Mouse (Mus musculus) cerebellum, adult (tissue): ENCODE results near the gene Fbxl5.
A peak's percentile ranks its signal among the peaks of the same experiment; 100 is the strongest.

ENCODE experiments used
- ATAC-seq: cut with Nextera tagmentation; 2 replicates; pipeline ENCODE4 v1.9.2; 2017; ENCODE audit warnings: mild to moderate bottlenecking, moderate library complexity, mixed read lengths; ENCODE audit not compliant: insufficient number of reproducible peaks, low FRiP score, low TSS enrichment

Fbxl5 gene

GRCm38 (mm10) chr5:43821538-43821937 is at the start of gene Fbxl5:
TSS of gene Fbxl5 (minus strand) at chr5:43821638.
- no peak for ATAC-seq

GRCm38 (mm10) chr5:43868711-43869600 is 47.5 kb upstream of the Fbxl5 start:
- ATAC-seq = peak; percentile 58; the same call in 1 of the 2 replicates

DNA sequence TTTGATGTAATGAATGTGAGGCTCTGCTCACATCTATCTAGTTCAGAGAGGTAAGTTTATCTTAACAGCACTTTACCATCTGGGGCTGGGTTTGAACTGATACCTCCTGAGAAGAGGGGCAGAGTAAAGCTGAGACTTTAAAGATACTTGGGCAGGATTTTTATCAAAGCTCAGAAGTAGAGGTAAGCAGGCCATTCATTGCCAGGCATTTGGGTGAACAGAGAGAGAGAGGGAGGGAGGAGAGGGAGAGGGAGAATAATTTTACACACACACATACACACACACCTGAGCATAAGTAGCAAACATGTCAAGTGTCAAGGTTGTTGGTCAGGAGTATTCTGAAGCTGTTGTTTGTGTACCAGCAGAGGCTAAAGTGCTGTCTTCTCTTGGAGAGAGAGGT is 46.8 kb upstream of the Fbxl5 start, which contains the start of gene Cd38:
Gene Cd38, plus strand, starts transcription at position 301 of the 400 bp plus-strand sequence.
- ATAC-seq = peak; percentile 45

DNA sequence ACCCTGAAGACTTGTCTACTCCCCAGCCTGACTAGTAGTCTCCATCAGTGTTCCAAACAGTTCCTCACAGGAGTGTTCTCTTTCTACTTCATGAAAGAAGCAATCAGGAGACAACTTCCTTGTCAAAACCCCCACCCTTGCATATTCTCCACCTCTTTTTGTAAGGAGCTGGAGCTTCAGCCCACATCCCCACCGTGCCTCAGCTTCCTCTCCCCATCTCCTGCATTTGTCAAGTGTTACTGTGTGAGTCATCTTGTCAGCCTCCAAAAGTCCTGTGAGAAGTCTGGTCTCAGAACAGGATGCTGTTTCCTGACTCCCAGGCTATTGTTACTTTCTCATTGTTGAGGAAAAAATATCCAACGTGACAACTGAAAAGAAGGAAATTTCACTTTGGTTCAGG is 43.9 kb upstream of the Fbxl5 start:
- ATAC-seq = no peak

- no peak for ATAC-seq
Observed at GRCm38 (mm10) chr5:43863642-43864041, 42.2 kb upstream of the Fbxl5 start.

DNA sequence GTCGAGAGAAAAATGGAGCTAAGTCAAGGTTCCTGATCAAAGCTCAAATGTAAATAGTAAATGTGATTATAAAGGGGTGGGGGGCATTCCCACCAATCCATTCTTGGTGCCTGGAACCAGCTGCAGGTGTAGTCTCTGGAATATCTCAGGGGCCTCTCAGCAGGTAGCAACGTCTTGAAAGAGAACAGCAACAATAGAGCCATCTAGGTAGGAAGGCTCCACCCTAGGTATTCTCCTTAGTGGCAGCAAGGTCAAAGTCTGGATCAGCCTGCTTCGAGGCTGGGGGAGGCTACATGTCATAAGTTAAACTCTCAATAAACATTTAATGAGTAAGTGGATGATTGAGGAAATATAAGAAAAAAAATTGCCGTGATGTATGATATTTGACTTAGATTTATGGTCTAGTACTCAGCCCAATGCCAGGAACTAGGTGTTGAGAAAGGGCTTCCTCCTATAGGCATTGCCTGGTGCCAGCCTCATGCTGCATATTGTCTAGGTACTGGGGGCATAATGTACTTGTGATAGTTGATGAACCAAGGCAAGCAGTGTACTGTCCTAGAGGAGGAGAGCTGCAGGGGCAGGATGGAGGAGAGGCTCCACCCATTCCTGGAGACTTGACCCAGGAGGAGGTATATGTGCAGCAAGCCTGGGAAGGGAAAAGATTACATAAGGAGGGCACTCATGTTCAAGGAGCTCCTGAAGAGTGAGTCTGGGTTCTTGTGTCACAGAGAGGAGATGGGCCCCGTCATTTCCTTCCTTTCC is 39.4 kb upstream of the Fbxl5 start:
- ATAC-seq = no peak

DNA sequence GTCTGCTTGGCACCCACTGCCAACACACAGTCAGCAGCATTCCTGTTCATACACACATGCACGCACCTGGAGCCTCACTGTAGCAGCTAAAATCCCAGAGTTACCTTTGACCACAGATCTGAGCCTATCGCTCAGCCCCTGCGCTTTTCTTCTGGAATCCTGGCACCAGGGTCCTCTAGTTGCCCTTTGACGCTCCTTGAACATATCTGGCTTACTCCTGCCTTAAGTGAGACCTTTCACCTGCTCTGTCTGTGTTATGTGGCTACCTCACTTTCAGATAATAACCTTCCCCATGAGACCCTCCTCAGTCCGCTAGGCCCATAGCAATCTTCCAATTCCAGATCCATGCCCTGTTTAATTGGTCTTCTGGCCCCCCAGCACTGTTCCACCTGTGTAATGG is 38.7 kb upstream of the Fbxl5 start:
- ATAC-seq = no peak

- no peak for ATAC-seq
Observed at GRCm38 (mm10) chr5:43859663-43860062, 38.2 kb upstream of the Fbxl5 start.

- no peak for ATAC-seq
Observed at GRCm38 (mm10) chr5:43855769-43856168, 34.3 kb upstream of the Fbxl5 start.

DNA sequence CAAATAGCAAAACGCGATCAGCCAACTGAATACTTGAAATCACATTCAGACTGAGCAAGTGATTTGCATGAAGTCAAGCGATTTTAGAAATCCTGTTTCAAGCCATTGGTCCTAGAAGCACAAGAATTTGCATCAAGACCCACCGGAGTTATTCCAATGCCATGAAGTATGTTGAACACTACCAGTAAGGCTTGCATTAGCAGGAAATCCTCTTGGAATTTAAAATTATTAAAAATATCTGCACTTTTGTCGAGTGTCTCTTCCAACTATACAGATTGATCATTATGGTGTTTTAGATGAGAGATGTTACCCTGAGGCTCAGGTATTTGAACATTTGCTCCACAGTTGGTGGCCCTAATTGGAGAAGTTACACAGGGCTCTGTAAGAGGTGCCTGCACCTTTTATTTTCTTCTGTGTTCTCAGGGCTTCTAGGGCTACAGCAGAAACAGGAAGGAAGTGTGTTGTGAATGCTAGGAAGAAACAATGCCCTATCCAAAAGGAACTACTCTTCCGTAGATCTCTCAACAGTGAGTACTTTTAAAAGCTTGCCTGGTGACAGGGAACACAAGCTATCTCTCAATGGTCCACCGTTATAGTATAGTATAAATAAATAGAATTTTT is 32.5 kb upstream of the Fbxl5 start:
- ATAC-seq = no peak

DNA sequence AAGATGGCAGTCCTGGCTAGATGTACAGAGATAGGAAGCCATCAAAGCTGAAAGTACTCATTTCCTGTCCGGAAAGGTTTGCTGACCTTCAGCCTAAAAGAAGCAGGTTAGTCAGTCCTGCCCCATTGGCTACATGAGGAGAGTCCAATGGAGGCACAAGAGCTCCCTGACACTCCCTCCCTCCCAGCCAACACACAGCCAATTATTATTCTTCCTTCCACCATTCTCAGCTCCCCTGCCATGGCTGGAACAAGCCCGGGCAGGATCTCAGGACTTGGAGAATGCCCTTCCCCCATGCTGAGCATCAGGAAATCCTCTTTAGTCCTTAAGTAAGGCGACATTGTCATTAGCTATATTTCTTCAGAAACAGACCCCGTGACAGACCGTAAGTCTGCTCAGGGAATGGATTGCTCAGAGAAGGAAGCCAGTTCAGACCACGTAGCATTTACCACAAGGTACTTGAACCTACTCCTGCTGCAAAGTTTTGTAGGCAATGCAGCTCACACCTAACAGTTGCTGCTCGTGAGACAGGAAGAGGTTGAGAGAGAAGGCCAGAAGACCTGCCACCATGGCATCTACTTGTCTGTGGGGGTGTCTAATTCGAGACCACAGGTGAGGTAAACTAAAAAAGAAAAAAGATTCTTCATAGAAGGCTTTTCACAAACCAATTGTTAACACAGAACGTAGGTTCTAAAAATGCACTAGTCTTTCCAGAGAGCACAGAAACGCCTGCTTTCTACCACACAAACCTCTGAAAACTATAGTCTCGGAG is 31.8 kb upstream of the Fbxl5 start:
- no peak for ATAC-seq

- no peak for ATAC-seq
Observed at GRCm38 (mm10) chr5:43848275-43848674, 26.8 kb upstream of the Fbxl5 start.

DNA sequence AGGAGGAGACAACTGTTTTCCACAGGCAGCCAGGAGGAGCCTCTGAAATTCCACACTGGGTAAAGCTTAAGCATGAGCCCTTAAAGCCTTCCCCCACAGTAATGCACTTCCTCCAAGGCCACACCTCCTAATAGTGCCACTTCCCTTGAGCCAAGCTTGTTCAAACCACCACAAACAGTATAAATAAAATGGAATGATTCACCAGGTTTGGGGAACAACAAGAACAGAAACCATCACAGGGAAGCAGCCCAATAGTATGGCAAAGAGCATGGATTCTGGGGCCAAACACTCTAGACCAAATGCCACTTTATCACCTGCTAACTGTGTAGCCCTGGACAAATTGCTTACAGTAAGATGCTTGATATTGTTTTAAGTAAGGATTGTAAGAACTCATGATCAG is 26.1 kb upstream of the Fbxl5 start:
- no peak for ATAC-seq

DNA sequence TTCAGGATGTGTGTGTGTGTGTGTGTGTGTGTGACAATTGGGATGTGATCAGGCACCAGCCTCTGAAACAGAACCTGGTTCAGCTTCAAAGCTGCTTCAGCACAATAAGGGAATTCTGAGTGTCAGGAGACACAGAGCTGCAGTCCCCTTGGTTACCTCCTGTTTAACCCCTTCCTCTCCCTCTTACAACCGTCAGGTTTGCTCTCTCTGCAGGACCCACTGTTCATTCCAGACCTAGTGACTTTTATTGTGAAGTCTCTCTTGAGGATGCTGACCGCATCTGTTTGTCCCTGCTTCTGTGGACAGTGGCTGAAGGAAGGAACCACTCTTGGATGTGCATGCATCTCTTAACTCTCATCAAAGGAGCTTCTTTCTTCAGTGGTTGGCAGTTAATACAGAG is 24.8 kb upstream of the Fbxl5 start:
- ATAC-seq = no peak

- ATAC-seq = no peak
Observed at GRCm38 (mm10) chr5:43845646-43846045, 24.2 kb upstream of the Fbxl5 start.

DNA sequence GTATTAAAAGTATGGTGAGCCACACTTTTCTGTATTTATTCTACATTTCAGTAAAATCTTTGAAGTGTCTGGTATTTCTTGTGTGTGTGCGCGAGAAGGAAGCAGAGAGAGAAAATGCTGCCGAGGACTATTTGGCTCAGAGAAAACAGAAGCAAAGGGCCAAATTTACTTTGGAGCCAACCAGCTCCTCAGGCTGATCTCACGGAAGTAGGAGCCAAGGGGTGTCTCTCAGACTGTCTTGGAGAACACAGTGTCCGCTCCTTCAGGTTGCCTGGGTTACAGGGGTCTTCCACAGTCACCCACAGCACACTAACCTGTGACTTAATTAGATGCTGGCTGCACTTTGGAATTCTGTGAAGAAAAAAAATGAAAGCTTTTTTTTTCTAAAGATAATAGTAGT is 23.6 kb upstream of the Fbxl5 start:
- ATAC-seq = no peak

DNA sequence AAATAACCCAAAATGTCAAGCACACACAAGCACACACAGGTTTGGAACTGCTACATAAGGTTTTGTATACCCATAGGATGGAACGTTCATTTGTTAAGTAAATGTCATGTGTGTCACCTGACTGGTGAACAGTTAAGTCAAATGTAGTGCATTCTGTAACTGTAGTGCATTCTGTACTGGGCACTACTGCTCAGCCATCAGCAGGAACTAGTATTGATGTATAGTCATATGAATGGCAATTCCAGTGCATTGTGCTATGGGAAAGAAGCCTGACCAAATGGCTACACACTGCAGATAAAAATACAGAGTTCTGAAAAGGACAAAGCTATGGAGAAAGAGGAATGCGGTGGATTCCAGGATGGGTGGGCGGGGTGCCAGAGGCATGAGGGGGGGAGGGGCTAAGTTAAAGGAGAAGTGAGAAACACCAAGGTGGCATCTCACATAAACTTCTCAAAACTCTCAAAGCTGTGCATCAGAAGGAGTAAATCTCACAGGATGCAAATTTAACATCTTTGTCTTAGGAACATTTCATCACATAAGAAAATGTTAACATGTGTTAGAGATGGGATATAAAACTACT is 21.2 kb upstream of the Fbxl5 start:
- no peak for ATAC-seq

GRCm38 (mm10) chr5:43842011-43842285 is 20.5 kb upstream of the Fbxl5 start:
- ATAC-seq = no peak

- peak; percentile 28; the same call in 1 of the 2 replicates for ATAC-seq
Observed at GRCm38 (mm10) chr5:43841144-43842010, 19.9 kb upstream of the Fbxl5 start.
